Mouse (Mus musculus) spleen, adult 2 months (tissue): ENCODE measurements at regions not wholly inside any gene's neighbourhood (a gene's known extent, or its start where the extent isn't known, plus 50 kb on each side); places are given as distances from the start of the nearest gene placed in this dataset.

Source experiments
- CTCF ChIP-seq: fragments of 200-500 bp; IDR thresholded peaks from 2 replicates; pipeline ENCODE4 v1.5.1; 2011; ENCODE audit warnings: mild to moderate bottlenecking, inconsistent platforms; ENCODE audit not compliant: insufficient read depth, insufficient read length, insufficient replicate concordance; ENCODE audit errors: extremely low read depth
- POLR2A ChIP-seq: fragments of 200-500 bp; IDR thresholded peaks from 2 replicates; pipeline ENCODE4 v1.6.1; 2011; ENCODE audit warnings: low read depth, low read length, inconsistent platforms

DNA sequence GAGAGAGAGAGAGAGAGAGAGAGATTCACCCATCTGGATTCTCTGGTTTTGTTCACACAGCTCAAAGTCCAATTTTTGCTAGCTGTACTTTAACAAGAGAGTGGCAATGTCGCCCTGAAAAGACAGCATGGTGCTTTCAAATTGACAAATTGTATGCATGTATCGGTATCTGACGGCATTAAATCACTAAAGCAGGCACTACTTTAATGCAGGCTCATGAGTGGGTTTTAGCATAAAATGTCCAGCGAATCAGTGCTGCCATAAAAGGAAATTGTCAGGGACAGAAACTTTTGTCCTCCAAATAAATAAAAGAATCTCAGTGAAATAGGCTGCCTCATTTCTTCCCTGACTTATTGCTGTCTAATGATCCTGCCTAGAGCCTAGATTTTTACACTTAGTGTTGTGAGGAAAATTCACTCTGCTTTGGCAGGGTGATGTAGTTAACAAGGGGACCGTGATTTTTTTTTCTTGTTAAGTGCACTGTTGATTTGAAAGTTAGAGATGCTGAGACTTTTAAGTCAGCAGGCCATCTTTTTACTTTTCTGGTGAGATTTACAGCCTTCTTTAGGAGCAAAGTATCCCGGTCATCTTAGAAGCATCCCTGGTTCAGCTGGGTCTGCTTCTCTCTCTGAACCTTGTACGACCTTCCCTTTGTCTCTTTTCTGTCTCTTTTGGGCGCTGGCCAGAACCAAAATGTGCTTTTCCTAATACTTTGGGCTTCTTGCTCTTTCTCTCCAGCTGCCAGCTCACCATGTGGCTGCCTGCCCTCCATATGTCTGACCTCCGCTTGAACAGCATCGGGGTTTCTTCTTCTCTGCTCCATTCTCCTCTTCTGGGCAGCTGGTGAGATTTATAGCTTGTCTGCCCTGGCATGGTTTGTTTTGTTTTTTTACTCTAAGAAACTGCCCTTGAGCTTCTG lies 212.5 kb downstream of the Gxylt1 start:
- TF ChIP-seq CTCF (no peak), POLR2A (no peak)
